Mouse (Mus musculus) erythroid progenitor cell, adult 5-6 weeks (primary cell): ENCODE data around the gene Ccnd1. TPM values are rescaled to one million over a fixed set of nuclear protein-coding genes. Genes with fewer than 3 reads are reported as not detected.

Experiments
- ATAC-seq: replicated peaks from 2 replicates; pipeline ENCODE4 v1.8.0; 2016; ENCODE audit warnings: moderate number of reproducible peaks, mild to moderate bottlenecking, moderate TSS enrichment, inconsistent platforms; ENCODE audit not compliant: poor library complexity, low FRiP score, severe bottlenecking
- total RNA-seq, 2 experiments: library from RNA; stranded (forward) in 1 of 2; stranded (reverse) in 1 of 2; fragments of 150-400 nt in 1 of 2; fragments of 186-747, 209-891 nt in 1 of 2; gene quantifications; 2 replicates each; pipeline versions ENCODE4 v1.2.3 to v1.2.4; 2015 to 2017; ENCODE audit warnings: low replicate concordance in 2 of 2

The Ccnd1 gene
- total RNA-seq (2015; ENCODE audit: low replicate concordance) (1.4 and 1.7 TPM in 2 replicates), total RNA-seq (2017; ENCODE audit: low replicate concordance) (1.3 and 1.7 TPM in 2 replicates)

DNA sequence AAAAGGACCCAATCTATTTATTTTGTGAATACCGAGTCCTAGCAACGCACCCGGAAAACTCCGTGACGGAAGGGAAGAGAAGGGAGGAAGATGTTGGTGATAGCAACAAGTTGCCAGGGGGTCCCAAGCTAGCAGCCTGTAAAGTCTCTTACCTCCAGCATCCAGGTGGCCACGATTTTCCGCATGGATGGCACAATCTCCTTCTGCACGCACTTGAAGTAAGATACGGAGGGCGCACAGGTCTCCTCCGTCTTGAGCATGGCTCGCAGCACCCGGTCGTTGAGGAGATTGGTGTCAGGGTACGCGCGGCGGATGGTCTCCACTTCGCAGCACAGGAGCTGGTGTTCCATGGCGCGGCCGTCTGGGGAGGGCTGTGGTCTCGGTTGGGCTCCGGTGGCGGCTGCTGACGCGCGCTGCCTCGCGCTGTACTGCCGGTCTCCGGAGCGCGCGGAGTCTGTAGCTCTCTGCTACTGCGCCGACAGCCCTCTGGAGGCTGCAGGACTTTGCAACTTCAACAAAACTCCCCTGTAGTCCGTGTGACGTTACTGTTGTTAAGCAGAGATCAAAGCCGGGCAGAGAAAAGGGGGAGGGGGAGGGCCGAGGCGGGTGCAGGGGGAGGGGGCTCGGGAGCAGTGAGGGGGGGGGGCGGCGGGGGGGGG, at the start of gene Ccnd1:
Gene Ccnd1, minus strand, starts transcription at position 582 of the 659 bp plus-strand sequence.
- ATAC-seq = no peak

DNA sequence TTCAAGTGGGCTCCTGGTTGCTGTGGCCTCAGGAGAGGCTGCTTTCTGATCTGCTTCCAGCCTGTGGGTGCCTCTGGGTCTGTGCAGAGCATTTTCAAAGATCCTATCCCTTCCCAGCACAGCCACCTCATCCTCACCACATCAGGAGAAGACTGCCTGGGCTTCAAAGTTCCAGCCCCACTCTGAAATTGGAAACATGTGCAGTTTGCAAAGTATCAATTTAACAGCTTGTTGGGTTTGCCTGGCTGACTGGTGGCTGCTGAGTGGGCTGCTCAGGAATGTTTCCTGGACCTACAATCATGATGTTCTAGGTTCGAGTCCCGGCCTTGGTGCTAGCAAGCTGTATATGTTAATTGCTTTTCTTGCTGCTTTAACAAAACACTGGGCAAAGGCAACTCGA, 49.1 kb upstream of the Ccnd1 start:
- no peak for ATAC-seq

DNA sequence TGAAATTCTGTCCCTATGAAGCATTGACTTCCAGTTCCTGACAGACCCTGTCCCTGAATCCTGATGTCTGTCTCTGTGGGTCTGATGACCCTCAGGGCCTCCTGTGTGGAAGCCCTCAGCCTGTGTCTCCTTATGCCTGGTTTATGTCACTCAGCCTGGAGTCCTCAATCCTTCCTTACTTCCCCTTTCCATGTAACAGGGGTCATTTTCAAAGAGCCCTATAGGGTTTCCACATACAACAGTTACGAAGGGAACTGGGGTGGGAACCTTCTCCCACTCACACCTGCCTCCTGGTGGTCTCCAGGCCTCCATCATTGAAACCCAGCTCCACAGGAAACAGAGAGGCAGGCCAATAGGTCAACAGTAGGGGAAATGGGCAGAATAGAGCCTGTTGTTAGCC, 45.4 kb upstream of the Ccnd1 start:
- ATAC-seq = no peak

DNA sequence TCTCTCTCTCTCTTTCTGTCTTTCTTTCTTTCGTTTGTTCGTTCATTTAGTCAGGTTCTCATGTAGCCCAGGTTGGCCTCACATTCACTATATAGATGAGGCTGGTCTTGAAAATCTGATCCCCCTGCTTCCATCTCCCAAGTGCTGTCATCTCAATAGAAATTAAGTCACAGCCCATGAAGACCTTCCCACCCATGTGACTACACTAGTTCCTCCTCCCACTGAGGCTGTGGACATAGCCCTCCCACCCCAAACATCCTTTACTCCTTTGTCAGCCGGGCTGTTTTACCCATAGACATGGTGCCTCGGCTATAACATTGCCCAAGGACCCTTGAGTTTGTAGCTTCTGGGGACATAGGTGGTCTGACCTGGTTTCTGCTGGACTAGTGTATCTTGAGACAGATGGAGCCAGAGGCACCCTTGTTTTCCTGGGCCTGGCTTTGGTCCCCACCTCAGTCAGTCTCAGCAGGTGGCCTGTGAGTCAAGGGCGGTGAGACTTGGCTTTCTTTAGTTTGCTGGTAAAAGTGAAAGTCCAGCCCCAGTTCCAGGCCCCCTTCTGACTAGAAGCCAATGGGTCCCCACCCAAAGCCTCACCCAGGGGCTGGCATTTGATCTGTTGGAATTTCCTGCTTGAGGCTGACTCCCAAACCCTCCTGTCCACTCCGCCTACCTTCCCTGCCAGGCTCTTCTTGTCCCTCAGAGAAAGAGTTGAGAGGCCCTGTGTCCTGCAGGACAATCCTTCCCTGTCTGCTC, 42.8 kb upstream of the Ccnd1 start:
- no peak for ATAC-seq

DNA sequence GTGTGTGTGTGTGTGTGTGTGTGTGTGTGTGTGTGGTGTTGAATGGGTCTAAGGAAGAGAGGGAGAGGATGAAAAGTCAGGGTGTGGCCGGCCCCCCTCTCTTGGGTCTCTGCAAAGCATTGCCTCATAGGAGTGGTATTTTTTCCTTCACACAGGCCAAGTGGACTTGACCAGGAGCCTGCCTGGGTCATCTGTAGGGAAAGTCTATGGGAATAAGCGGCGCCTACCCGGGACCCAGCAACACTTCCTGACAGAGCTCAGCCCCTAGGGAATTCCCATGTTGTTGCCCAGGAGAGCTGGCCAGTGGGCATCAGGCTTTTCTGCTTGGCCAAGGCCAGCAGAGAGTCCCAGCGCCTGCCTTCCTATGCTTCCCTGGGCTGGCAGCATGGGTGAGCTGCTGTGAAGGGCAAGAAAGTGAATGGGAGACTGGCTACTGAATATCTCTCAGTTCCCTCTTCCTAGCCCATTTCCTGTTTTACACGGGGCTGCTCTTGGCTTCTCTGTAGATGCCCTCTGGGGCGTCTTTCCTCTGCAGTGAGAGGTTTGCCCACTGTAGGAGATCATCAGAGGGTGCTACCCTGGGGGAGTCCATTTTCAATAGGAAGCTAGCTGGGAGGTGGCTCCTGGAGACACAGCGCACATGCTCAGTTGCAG, 41.8 kb upstream of the Ccnd1 start:
- no peak for ATAC-seq

DNA sequence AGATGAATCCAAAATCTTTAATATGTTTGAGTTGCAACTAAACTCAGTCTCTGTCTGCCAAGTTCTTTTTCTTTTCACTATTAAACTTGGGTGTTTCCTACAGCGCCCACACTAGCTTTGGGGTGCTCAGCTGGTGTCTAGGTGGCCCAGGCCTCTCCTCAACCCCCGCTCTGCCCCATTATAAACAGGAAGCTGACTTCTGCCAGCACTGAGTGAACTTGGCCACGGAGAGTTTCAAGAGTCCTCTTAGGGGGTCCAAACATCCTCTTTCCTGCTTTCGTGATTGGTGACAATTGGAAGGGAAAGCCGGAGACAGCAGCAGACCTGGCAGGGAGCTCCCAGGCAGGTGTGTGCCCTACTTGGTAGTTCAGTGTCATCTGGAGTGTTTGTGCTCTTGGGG, 40.1 kb upstream of the Ccnd1 start:
- no peak for ATAC-seq

DNA sequence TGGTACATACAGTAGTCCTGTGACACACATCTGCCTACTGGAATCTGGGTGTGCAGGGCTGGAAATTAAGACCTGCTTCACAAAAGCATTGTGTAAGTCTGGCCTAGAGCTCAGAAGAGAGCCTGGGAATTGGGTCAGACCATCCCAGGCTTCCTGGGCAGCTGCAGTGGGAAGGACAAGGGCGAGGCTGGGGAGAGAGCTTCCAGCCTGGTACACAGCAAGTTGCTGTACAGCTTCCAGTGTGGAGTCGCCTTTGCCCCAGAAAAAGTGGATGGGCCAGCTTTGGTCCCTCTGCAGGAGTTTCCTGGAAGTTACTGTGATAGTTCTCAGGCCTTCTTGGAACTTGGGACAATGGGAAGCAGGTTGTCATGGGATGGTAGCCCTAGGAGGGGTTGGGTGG, 37.4 kb upstream of the Ccnd1 start:
- ATAC-seq = no peak

DNA sequence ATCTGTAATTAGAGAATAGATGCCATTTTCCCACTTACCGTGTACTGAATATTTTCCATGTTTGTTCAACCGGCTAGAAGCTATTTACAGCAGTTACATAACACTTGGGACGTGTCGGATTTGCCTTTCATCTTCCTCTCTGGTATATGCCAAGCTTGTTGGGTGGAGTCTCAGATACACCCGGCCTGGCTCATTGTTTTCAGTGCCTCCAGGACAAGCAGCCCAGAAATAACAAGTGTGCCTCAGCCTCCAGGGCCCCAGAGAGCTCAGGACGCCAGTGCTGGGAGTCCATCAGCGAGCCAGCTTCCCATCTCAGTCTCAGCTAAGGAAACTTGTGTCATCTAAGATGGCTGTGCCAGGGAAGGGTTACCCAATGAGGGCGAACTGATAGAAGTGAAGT, 33.7 kb upstream of the Ccnd1 start:
- no peak for ATAC-seq

DNA sequence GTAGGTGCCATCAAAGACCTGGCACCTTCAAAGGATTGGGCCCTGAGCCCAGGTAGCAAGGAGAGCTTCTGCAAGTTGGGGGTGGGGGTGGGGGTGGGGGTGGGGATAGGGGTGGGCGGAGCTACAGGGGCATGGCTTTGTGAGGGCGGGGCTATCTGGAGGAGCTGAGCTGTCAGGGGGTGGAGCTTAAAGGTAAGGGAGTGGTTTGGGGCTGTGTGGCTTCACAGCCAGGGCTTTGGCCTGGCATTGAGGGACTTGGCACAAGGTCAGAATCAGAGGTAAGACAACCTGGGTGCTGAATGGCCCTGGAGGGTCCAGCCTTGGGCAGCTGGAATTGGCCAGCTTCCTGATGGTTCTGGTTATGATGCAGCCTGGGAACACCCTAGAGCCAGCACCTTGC, 32.0 kb upstream of the Ccnd1 start:
- 0 out of 2 replicates have a peak, but pooled peaks have one; percentile 33 for ATAC-seq

DNA sequence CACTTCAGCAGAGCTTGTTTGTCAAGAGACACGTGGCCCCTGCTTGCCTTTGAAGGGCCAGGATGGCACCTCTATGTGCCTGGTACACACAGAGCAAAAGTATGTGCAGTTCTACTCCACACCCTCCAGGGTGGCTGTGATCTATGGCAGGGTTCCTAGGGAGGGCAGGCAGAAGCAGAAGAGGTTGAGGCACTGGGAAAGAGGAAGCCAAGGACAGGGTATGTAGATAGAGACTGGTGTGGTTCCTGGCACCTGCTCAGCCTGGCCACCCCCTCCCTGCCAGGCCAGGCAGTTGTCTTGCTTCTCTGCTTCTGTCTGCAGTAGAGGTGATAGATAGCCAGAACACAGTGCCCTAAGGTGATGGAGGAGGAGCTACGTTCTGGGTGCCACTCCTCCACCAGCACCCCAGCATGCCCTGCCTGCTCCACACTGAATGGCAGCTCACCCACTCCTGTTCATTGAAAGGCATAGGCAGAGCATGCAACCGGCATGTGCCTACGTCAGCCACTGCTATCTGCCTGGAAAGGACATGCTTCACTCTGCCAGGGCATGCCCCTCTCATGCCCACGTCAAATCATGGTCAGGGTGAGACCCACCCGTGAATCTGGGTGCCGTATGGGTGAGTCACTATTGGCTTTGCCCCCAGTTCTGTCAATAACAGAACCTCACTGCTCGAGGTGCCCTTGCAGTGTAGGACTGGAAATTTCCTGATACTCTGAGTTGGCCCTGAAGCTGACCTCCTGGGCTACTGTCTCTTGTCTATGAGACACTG, 31.5 kb upstream of the Ccnd1 start:
- ATAC-seq = peak; percentile 48

DNA sequence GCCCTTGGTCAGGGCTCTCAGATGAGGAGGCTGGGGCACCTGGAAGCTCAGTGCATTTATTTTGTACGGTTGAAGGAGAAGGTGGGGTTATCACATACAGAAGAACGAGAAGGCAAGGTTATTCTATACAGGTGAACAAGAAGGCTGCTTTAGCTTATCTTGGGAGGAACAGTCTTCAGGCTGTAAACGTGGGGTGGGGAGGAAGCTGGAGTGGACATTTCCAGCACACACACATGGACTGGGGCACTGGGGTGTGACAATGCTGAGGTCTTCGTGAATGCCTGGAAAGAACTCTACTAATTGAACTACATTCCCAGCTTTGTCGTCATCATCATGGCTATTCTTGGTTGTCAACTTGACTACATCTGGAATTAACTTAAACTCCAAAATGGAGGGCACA, 26.2 kb upstream of the Ccnd1 start:
- no peak for ATAC-seq

DNA sequence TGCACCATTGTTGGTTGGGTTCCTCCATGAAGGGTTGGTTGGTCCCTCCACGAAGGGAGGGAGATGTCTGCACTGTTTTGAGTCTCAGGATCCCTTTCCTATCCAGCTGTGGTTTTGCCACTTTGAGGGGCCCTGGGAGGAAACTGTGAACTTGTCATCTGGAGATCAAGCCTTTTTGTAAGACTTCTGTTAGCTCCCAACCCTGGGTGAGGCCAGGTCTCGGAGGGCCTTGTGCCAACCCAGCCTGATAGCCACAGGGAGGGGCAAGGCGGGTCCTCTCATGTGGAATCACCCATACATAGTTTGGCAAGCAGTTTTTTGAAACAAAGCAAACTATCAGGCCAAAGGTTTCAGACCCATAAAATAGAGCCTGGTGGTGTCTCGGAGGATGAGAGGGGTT, 24.6 kb upstream of the Ccnd1 start:
- no peak for ATAC-seq

DNA sequence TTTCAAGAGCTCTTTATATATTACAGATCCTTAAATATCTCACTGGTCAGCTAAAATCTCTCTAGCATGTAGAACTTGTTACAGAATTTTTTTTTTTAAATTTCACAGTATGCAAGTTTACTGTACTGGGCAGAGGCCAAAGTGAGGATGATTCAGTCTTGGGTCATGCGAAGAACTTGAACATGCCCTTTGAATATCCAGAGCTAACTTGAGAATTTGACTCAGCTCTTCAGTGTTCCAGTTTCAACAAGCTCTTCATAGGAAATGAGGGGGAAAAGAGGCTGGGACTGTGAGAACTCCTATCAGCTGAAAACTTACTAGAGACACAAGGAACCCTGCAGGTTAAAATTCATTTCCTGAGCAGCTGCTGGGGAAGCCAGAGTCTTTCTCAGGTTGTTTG, 24.2 kb upstream of the Ccnd1 start:
- no peak for ATAC-seq

DNA sequence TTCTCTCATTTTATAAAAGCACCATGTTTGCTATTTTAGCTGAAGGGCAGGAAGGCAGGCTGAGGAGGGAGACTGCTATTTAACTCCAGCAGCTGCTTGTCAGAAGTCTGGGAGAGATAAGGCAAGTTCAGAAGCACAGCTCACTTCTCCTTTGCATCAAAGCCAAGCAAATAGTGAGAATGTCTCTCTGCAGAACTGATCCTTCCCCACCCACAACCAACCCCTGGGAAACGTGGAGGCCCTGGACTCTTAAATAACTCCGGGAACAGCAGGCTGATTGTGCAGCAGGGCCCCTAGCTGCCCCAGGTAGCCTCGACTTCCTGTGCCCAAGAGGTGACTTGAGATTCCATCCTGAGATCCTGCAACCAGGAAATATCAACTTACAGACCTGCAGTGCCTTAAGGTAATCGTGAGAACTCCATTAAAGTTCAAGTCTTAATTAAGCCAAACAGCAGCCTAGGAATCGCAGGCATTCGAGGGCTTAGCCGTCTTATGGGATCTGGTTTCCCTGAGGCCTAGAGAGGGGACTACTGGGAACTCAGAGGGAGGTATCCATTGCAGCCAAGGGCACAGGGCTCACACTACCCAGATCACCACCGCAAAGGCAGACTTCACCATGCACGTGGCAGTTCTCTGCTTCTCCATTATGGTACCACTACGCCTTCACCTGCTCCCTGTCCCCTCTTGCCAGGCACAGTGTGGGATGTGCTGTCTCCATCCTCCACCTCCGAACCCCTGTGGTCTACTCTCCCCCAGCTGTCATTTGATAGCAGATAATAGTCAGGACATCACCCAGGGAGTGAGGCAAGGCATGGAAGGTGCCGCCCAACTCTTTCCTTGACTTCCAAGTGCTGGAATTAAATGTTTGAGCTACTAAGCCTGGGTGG, 19.0 kb upstream of the Ccnd1 start:
- ATAC-seq = no peak

DNA sequence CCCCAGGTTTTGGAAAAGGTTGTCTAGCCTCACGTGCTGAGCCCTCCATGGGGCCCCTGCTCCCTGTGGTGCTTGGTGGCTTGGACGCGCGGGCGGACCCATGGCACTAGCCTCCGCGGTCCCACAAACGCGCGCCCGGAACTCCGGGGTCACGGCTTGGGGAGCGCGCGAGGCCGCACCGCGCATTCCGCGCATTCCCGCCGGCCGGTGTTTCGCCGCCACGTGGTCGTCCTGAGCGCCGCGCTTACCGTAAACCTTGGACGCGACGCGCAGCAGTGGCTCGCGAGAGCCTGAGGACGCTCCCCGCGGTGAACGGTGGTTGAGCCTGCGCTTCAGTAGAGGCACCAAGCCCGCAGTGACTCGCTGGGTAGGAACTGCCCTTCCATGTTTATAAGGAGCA, 3.5 kb upstream of the Ccnd1 start:
- no peak for ATAC-seq

DNA sequence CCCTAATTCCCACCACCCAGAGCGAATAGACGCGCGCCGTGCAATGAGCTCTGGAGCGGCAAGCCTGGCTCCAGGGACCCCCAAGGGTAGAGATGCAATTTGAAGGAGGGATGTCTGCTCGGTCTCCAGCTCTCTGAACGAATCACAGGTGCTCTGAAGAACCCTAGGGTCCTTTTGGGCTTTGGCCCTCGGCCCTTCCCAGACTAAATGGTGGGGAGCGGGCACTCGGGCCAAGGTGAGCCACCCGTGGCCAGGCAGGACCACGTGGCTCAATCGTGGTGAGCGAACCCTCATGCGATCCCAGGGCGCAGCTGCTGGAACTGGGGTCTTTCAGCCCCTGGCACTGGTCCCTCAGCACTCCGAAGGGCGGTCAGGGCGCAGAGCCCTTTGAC, 3.0 kb upstream of the Ccnd1 start:
- no peak for ATAC-seq

DNA sequence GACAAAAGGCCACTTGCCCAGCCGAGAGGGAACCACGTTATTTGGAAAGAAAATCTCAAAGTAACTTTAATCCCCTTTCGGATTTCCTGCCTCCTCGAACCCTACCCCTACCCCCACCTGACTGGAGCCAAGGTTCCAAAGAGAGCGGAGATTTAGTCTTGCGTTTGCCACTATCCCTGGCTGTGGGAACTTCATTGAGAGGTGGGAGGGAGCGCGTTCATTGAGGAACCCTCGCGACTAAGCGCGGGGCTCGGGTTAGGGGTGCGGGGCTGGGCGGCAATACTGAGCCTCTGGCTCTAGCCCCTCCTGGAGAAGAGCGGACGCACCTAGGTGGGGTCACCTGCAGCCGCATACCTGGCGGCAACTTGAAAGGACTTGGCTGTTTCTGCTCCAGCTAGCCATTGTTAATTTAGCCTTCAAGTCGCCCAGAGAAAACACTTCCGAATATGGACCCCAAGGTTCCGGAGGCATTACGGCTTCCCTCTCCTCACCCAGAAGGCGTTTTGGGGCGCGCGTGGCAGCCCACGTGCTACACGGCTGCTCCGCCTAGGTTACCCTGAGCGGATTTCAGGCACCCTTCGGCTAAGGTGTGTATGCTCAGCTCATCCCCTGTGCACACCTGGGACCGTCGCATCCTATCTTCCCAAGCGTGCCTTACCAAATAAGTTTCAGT, 2.5 kb upstream of the Ccnd1 start:
- ATAC-seq = no peak

DNA sequence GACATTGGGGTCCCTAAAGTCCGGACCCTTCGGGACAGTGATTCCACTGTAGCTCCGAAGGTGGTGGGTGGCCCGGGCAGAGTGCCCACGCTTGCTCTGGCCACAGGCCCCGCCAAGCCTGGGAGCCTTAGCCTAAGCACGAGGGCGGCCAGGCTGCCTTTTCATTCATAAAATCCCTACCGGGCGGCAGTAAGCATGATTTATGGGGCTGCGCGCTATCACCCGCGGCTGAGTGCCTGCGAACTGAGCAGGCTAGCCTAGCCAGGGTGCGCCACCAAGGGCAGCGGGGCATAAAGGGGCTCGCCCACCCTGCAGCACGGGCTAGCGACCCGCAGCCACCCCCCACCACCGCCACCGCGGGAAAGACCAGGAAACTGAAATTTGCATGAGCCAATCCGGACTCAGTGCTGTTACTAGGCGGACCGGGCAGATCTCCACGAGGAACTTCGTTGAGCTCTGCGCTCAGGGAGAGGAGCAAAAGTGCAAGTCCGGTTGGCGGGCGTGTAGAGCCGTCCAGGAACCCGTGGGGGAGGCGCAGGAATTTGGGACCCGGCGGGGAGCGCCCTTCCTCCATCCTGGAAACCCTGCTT, 1.6 kb upstream of the Ccnd1 start:
- ATAC-seq = no peak
